Mouse (Mus musculus) liver, embryonic 16.5 days (tissue): Measurements from ENCODE around the gene Zbtb42. TPM values are rescaled to one million over a fixed set of nuclear protein-coding genes. Genes with fewer than 3 reads are reported as not detected.

Source experiments
- ATAC-seq: fragments of 200-750 bp; cut with Nextera tagmentation; 2 replicates; pipeline ENCODE4 v1.8.0; 2017; ENCODE audit warnings: low read depth, mild to moderate bottlenecking, moderate number of reproducible peaks, moderate library complexity
- H3K27ac ChIP-seq: fragments of 300-500 bp; sonication (generic); 2 replicates; pipeline ENCODE4 v1.5.1; 2014; ENCODE audit warnings: mild to moderate bottlenecking, low read length
- H3K27me3 ChIP-seq: fragments of 300-500 bp; sonication (generic); 2 replicates; pipeline ENCODE4 v1.6.1; 2014; ENCODE audit warnings: low read depth, low read length, mixed read lengths; ENCODE audit not compliant: control insufficient read depth, insufficient read depth
- H3K36me3 ChIP-seq: fragments of 300-500 bp; sonication (generic); 2 replicates; pipeline ENCODE4 v1.6.1; 2014; ENCODE audit warnings: mild to moderate bottlenecking; ENCODE audit not compliant: control insufficient read depth, insufficient read depth
- H3K4me1 ChIP-seq: fragments of 300-500 bp; sonication (generic); 2 replicates; pipeline ENCODE4 v1.6.1; 2014; ENCODE audit warnings: low read depth, low read length, mixed read lengths; ENCODE audit not compliant: control insufficient read depth
- H3K4me2 ChIP-seq: fragments of 300-500 bp; sonication (generic); 2 replicates; pipeline ENCODE4 v1.6.1; 2014; ENCODE audit warnings: low read depth, low read length, mixed read lengths
- H3K4me3 ChIP-seq: fragments of 300-500 bp; sonication (generic); 2 replicates; pipeline ENCODE4 v1.5.1; 2014; ENCODE audit warnings: low read depth, mild to moderate bottlenecking, low read length
- H3K9ac ChIP-seq: fragments of 300-500 bp; sonication (generic); 2 replicates; pipeline ENCODE4 v1.6.1; 2014; ENCODE audit warnings: low read depth, low read length
- H3K9me3 ChIP-seq: fragments of 300-500 bp; sonication (generic); replicated peaks from 2 replicates; pipeline ENCODE4 v1.6.1; 2016; ENCODE audit warnings: low read length; ENCODE audit not compliant: control insufficient read depth
- WGBS: fragments of 180-500 bp; shearing (Covaris S2); extraction: QIAGEN DNeasy Blood & Tissue Kit; methylation state at CpG from one replicate; pipeline ENCODE4 v1.1.7; 2014; ENCODE audit not compliant: insufficient replicate concordance; 5-methylcytosine and 5-hydroxymethylcytosine counted together
- polyA plus RNA-seq: library from polyadenylated mRNA; unstranded; fragments of >200 nt; fragmentation: Nextera tagmentation; extraction: Ambion mirVana; gene quantifications from 2 replicates; pipeline ENCODE4 v1.2.1, GENCODE M21; 2015

Zbtb42 gene
- polyA plus RNA-seq, 1 experiment from 2014 or later: 1.5 TPM

- H3K27me3 ChIP-seq: peaks cover 26% of the 10 kb centered on the region
- peak within 1 kb of the TSS; percentile 96 for H3K4me2 ChIP-seq
- no peaks in the 10 kb centered on the region for H3K9me3 ChIP-seq
- H3K9ac ChIP-seq: peak within 1 kb of the TSS; percentile 89
- H3K36me3 ChIP-seq: no peaks in the 10 kb centered on the region
- under 1% methylated on average over 32 of the region's 70 CpGs for WGBS
- ATAC-seq: peak; percentile 70
- peaks cover 43% of the 10 kb centered on the region for H3K4me1 ChIP-seq
- H3K4me3 ChIP-seq: peak within 1 kb of the TSS; percentile 82
- H3K27ac ChIP-seq: peak within 1 kb of the TSS; percentile 91
These were observed 4.3 kb upstream of the Zbtb42 start, which contains the start of gene Akt1 for GRCm38 (mm10) chr12:112674132-112675011. TSS of gene Akt1 (minus strand) at chr12:112674884.

GRCm38 (mm10) chr12:112675245-112676035 lies 3.2 kb upstream of the Zbtb42 start:
- Histone ChIP-seq H3K9me3 (no peaks in the 10 kb centered on the region), H3K4me1 (peaks cover 43% of the 10 kb centered on the region), H3K27me3 (peaks cover 36% of the 10 kb centered on the region), H3K4me2 (peak overlapping the region; percentile 96), H3K9ac (peak overlapping the region; percentile 54), H3K36me3 (no peaks in the 10 kb centered on the region), H3K4me3 (peak overlapping the region; percentile 82), H3K27ac (peak overlapping the region; percentile 91)
- 11% methylated on average over 18 of the region's 18 CpGs for WGBS
- ATAC-seq: peak; percentile 39

- Histone ChIP-seq H3K27ac (no peak overlapping the region), H3K4me2 (no peak overlapping the region), H3K9me3 (no peaks in the 10 kb centered on the region), H3K36me3 (no peaks in the 10 kb centered on the region), H3K4me1 (peaks cover 30% of the 10 kb centered on the region), H3K9ac (no peak overlapping the region), H3K27me3 (peaks cover 46% of the 10 kb centered on the region), H3K4me3 (no peak overlapping the region)
- no peak for ATAC-seq
- WGBS: 48% methylated on average over 5 of the region's 5 CpGs
These were observed 1.6 kb upstream of the Zbtb42 start for GRCm38 (mm10) chr12:112677076-112677475.

GRCm38 (mm10) chr12:112677943-112678554 lies 579 bp upstream of the Zbtb42 start:
- H3K4me2 ChIP-seq: peak overlapping the region; percentile 86
- H3K9ac ChIP-seq: peak overlapping the region; percentile 54
- no peaks in the 10 kb centered on the region for H3K9me3 ChIP-seq
- peaks cover 20% of the 10 kb centered on the region for H3K4me1 ChIP-seq
- H3K27me3 ChIP-seq: peaks cover 46% of the 10 kb centered on the region
- no peak overlapping the region for H3K27ac ChIP-seq
- ATAC-seq: no peak
- no peaks in the 10 kb centered on the region for H3K36me3 ChIP-seq
- H3K4me3 ChIP-seq: peak overlapping the region; percentile 68
- WGBS: 27% methylated on average over 19 of the region's 19 CpGs

- Histone ChIP-seq H3K9me3 (no peaks in the 10 kb centered on the region), H3K27me3 (peaks cover 46% of the 10 kb centered on the region), H3K36me3 (no peaks in the 10 kb centered on the region), H3K4me2 (peak overlapping the region; percentile 86), H3K4me1 (peaks cover 12% of the 10 kb centered on the region), H3K27ac (no peak overlapping the region), H3K4me3 (peak overlapping the region; percentile 68), H3K9ac (peak overlapping the region; percentile 54)
- WGBS: 5% methylated on average over 69 of the region's 87 CpGs
- ATAC-seq: peak; percentile 9; the same call in 1 of the 2 replicates
These were observed 684 bp downstream of the Zbtb42 start for GRCm38 (mm10) chr12:112679027-112679996.

- Histone ChIP-seq H3K27ac (no peak overlapping the region), H3K9ac (no peak overlapping the region), H3K27me3 (peaks cover 34% of the 10 kb centered on the region), H3K4me2 (no peak overlapping the region), H3K4me3 (no peak overlapping the region), H3K36me3 (no peaks in the 10 kb centered on the region), H3K9me3 (no peaks in the 10 kb centered on the region), H3K4me1 (peaks cover 2% of the 10 kb centered on the region)
- ATAC-seq: no peak
- 63% methylated on average over 7 of the region's 7 CpGs for WGBS
These were observed 4.7 kb downstream of the Zbtb42 start for GRCm38 (mm10) chr12:112683351-112683750.

- peaks cover 11% of the 10 kb centered on the region for H3K4me1 ChIP-seq
- H3K27me3 ChIP-seq: peaks cover 6% of the 10 kb centered on the region; the same call in 1 of the 2 replicates
- WGBS: 14% methylated on average over 15 of the region's 15 CpGs
These were observed 9.8 kb downstream of the Zbtb42 start for GRCm38 (mm10) chr12:112688458-112688857.

More at GRCm38 (mm10) chr12:112688458-112688857, 9.8 kb downstream of the Zbtb42 start:
- ATAC-seq: no peak
- no peaks in the 10 kb centered on the region for H3K9me3 ChIP-seq
- no peak overlapping the region for H3K27ac ChIP-seq
- no peak overlapping the region for H3K9ac ChIP-seq
- no peak overlapping the region for H3K4me3 ChIP-seq
- H3K4me2 ChIP-seq: no peak overlapping the region
- no peaks in the 10 kb centered on the region for H3K36me3 ChIP-seq
